Mouse (Mus musculus) brain, embryonic 14.5 days (tissue): ENCODE data around the gene Dazap1. TPM values are rescaled to one million over a fixed set of nuclear protein-coding genes. Genes with fewer than 3 reads are reported as not detected.
A peak's percentile ranks its signal among the peaks of the same experiment; 100 is the strongest.

Source experiments
- DNase-seq: peaks from one replicate; pipeline ENCODE4 v3.0.0-alpha.2; 2011; ENCODE audit warnings: low read depth
- CTCF ChIP-seq: fragments of 200-500 bp; IDR thresholded peaks from 2 replicates; pipeline ENCODE4 v1.5.1; 2012; ENCODE audit warnings: inconsistent platforms, mild to moderate bottlenecking, moderate library complexity, borderline replicate concordance; ENCODE audit not compliant: insufficient read depth, insufficient read length; ENCODE audit errors: extremely low read depth
- POLR2A ChIP-seq: fragments of 200-500 bp; IDR thresholded peaks from 2 replicates; pipeline ENCODE4 v1.6.1; 2012; ENCODE audit warnings: mild to moderate bottlenecking, inconsistent platforms, borderline replicate concordance; ENCODE audit not compliant: poor library complexity, insufficient read depth, insufficient read length, severe bottlenecking; ENCODE audit errors: extremely low read depth
- polyA plus RNA-seq: library from polyadenylated mRNA; depleted of rRNA; stranded (reverse); fragments of >200 nt; gene quantifications from 2 replicates; pipeline ENCODE4 v1.2.3, GENCODE M21; 2012

Dazap1 gene
- polyA plus RNA-seq, 1 experiment = 207 TPM

DNA sequence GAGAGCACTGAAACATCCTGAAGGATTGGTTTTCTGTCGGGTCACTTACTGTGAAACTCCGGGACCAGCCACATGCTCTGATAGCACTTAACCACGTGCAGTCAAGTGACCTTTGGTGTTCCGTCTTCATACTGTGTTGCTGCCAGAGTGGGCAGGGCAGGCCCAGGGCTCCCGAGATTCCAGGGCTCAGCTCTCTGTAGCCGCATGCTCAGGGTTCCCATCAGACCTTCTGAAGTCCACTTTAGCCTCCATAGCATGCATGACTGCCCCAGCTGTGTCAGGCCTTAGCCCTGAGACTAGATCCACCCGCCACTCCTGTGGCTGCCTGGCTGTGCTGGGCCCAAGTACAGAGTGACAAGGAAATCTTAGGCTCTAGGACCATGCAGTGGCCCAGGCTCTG is 20.0 kb downstream of the Dazap1 start:
- TF ChIP-seq POLR2A = no peak
- no peak for TF ChIP-seq CTCF
- no peak for DNase-seq

DNA sequence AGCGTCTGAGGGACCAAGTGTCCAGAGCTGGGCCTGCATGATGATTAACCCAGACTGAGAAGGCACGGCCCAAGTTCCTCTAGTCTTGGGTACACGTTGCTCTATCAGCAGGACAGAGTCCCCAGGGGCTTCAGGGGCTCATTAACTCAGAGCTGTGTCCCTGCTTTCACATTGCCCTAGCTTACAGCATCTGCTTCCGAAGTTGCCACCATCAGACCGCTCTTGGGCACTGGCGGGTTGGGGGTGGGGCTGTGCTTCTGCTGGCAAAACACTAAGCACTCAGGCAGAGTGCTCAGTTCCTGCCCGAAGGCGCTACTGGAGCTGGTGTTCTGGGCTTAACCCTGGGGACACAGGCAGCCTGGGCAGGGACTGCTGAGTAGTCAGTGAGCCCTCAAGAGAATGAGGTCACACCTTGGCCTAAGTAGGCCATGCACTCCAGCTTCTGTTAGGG is 20.7 kb downstream of the Dazap1 start:
- TF ChIP-seq POLR2A = no peak
- no peak for TF ChIP-seq CTCF
- peak; percentile 48 for DNase-seq

DNA sequence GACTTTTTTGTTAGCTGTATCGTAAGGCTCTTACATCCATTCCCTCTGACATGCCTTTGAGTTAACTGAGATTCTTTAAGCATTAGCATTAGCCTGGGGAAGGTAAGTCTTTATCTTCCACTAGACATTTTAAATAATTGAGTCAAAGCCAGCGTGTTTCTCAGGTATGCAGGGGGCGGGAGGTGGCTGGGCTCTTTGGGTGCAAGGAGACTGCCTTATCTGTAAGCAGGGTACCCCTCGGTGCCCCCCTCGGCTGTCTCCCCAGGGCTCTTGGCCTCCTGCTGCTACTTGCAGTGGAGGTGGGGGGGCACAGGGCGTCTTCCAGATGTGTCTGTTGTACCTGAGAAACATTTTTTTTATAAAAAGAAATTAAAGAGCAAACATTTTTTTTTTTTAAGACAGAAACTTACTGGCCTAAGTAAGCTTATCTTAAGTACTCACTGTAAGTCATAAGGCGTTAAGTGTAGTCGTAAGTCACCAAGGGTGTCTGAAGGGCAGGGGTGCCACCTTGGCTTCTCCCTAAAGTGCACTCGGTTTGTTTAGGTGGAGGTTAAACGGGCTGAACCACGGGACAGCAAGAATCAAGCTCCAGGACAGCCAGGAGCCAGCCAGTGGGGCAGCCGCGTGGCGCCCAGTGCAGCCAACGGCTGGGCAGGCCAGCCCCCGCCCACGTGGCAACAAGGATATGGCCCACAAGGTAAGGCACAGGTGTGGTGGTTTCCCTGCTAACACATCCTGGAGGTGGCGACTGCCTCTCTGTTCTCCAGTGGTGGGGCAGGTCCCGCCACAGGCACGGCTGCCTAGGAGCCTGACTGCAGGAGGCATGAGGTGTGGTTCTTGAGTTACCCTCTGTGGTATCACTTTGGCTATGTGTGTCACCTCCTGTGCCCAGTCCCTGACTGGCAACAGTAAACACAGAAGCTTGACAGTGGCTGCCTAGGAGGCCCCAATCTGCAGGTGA is 21.5 kb downstream of the Dazap1 start:
- TF ChIP-seq POLR2A (no peak), CTCF (no peak)

DNA sequence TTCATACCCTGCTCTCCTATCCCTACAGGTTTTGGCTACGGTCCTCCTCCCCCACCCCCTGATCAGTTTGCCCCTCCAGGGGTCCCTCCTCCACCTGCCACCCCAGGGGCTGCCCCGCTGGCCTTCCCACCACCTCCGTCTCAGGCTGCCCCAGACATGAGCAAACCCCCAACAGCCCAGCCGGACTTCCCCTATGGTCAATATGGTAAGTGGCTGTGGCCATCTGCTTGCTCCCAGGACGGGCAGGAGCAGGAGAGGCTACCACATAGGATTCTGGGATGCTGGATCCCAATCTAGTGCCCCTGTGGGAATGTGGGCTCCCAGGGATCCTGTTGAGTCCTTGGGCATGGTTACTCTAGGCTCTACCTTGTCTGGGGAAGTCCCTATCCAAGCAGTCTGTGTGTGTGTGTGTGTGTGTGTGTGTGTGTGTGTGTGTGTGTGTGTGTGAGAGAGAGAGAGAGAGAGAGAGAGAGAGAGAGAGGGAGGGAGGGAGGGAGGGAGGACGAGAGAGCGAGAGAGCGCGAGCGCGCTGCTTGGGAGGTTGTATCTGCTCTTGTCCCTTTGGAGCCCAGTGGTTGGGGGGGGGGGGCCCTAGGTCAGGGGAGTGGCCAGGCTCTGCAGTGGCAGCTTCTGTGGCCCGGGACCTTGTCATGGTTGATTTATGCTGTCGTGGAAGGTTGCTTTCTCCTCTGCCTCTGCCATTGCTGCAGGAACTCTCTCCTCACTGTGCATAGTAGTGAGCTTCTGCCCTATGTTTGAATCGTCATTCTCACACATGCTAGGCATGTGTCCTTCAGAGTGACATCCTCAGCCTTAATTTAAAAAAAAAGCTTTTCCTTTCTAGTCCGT is 24.2 kb downstream of the Dazap1 start:
- no peak for DNase-seq
- TF ChIP-seq CTCF (no peak), POLR2A (no peak)

More for the DNA sequence above, 21.5 kb downstream of the Dazap1 start:
- no peak for DNase-seq

DNA sequence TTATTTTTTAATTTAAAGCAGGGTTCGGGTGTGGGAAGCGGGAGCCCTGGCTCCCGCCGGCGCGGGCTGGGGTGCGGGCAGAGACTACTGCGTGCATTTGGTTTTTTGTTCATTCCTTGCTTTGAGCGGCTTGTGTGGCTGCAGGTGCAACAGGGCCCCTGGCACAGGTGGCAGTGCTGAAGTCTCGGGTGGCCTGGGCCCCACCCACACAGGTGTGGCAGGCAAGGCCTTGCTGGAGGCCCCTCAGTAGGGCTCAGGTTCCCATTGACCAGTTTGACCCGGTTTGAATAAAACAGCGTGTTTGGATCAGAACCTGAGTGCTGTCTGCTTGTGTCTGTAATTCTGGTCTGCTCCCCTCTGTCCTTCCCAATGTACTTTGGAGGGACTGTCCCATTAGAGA is 26.8 kb downstream of the Dazap1 start:
- TF ChIP-seq CTCF (no peak), POLR2A (no peak)
- no peak for DNase-seq

DNA sequence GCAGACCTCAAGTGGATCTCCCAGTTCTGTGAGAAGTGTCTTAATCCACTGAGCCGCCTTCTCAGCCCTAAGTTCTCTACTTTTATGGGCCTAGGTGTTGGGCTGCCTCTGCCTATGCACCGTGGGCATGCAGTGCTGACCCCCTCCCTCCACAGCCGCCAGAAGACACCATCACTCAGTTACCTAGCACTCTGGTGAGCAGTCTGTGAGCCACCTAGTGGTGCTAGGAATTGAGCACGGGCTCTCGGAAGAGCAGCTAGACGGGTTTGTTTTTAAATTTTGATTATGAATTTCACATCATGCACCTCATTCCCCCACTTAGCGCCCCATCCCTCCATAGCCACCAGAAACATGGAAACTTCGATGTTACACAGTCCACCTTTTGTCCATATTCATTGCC is 27.4 kb downstream of the Dazap1 start:
- TF ChIP-seq CTCF (0 out of 2 replicates have a peak, but pooled peaks have one; percentile 11), POLR2A (no peak)
- DNase-seq = no peak

DNA sequence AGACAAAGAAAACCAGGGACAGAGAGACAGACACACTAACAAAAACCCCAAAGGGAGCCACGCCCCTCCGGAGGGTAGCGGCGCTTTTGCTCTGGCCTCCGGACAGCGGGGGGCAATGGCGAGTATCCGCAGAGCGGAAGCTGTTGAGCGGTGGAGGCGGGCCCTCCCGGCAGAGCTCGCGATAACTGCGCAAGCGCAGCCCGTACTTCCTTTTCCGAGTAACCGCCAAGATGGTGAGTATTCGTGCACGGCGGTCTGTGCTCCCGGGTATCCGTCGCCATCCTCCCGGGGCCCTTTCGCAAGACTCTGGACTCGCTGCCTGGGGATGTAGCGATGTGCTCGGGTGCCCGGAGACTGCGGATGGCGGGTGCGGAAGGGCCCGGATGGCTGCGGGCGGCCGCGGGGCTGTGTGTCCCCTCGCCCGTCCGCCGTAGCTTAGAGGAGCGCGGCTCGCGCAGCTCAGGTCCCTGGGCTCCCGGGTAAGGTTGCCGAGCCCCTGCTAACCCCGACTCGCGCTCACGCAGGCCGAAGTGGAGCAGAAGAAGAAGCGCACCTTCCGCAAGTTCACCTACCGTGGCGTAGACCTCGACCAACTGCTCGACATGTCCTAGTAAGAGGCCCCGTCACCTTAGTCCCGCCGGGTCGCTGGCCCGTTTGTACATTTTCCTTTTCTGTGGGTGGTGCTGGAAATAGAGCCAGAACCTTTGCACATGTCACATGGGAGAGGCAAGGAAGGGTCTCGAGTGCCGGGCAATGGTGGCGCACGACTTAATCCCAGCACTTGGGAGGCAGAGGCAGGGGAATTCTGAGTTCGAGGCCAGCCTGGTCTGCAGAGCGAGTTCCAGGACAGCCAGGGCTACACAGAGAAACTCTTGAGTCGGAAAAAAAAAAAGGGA is 31.2 kb downstream of the Dazap1 start, which contains the start of gene Rps15:
Gene Rps15 (plus strand): TSS at position 203 of the 896 bp plus-strand sequence.
- peak; percentile 51 for TF ChIP-seq CTCF
- TF ChIP-seq POLR2A = peak; percentile 62; the same call in 1 of the 2 replicates
- DNase-seq = peak; percentile 99

DNA sequence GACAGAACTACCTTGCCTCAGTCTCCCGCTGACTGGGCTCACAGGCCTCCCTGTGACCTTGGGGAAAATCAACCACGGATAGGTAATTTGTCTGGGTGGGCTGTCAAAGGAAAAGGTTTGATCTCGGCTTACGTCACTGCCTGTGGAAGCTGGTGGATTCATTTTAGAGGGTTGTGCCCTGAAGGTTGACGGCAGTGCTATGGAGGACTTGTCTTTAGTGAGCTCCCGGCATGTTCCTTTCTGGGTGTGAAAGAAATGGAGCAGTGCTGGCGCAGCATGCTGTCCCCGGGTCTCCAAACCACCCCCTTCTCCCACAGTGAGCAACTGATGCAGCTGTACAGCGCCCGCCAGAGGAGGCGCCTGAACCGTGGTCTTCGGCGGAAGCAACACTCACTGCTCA is 32.0 kb downstream of the Dazap1 start:
- DNase-seq = no peak
- no peak for TF ChIP-seq POLR2A
- TF ChIP-seq CTCF = no peak

DNA sequence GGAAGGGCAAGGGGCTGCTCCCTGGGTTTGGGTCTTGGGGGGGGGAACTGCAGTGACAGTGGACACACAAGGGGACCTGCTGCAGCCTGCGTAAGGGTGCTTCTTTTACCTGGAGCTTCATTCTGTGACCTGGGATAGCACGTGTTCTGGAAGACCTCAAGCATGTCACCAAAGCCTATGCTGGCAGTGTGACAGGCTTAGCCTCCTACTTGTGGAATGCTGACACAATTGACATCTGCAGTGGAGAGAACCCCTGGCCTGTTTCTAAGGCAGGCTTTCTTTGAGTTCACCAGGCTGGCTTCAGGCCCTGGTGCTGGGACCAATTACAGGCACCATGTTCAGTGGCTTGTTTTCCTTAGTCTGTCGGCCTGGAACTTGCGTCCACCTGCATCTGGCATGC is 33.0 kb downstream of the Dazap1 start:
- DNase-seq = no peak
- no peak for TF ChIP-seq POLR2A
- no peak for TF ChIP-seq CTCF

DNA sequence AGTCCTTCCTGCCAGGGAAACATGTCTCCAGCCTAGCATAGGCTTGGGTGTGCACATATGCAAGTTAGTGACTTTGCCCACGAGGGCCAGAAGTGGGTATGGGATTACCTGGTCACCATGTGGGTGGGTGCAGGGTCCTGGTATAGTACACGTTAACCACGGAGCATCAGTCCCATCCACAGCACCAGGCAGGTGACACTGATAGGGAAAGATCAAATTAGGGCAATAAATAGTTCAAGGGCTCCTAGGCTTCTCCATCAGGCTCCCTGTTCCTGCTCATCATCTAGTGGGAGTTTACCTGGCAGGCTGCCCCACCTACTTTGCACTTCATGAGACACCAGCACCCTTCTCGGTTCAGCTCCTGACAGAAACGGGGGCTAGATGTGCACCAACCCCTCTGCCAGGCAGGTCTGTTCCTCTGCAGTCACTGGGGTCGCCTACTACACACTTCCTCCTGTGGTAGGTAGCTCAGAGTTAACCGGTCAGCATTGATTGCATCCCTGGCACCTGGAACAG is 33.6 kb downstream of the Dazap1 start:
- no peak for DNase-seq
- TF ChIP-seq POLR2A (no peak), CTCF (no peak)
